Mouse (Mus musculus) lung, postnatal 4 days (tissue): ENCODE measurements at regions not wholly inside any gene's neighbourhood (a gene's known extent, or its start where the extent isn't known, plus 50 kb on each side); places are given as distances from the start of the nearest gene placed in this dataset.
"Not testable (repeated sequence)": the region's sequence is repeated elsewhere in the genome, so short reads cannot be mapped to it uniquely, and the experiment has no call there.

Experiments used
- DNase-seq, 2 experiments: peaks; one replicate each; pipeline ENCODE4 v3.0.0; 2021

DNA sequence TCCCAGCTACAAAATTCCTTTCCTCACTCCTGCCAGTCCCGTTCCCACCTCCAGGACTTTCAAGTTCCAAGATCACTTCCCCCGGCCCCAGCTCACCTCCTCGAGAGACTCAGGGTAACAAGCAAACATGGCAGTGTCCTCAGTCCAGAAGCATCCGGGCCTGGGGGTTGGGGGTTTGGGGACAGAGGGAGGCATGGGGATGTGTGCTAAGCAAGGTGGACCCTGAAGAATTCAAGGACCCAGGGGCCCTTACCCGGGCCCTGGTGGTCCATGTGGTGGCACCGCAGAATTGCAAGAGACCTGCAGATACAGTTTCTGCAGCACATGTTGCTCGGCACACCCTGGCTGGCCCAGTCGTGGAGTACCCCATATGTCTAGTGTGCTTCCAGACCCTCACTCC is 269.9 kb upstream of the Ube2e3 start:
- no peak for DNase-seq

DNA sequence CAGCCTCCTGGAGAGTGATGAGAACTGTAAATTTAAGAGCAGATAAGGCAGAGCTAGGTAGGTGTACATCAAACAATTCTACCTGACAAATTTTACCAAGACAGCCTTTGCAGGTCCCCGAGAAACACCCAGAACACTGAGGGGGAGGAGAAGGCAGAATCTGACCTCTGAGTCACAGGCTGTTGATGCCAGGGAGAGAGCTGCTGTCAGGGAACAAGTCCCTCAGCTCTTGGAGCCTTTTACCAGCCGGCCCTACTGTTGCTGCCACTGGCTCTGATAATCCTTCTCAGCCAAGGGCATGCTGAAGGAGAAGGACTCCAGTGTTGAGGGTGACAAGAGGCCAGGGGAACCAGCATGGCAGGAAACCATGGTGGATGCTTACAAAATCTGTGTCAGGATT is 271.7 kb upstream of the Ube2e3 start:
- no peak for DNase-seq

GRCm38 (mm10) chr2:78580013-78580412 is 287.9 kb upstream of the Ube2e3 start:
- no peak for DNase-seq

GRCm38 (mm10) chr2:78572492-78572891 is 295.4 kb upstream of the Ube2e3 start:
- no peak for DNase-seq

DNA sequence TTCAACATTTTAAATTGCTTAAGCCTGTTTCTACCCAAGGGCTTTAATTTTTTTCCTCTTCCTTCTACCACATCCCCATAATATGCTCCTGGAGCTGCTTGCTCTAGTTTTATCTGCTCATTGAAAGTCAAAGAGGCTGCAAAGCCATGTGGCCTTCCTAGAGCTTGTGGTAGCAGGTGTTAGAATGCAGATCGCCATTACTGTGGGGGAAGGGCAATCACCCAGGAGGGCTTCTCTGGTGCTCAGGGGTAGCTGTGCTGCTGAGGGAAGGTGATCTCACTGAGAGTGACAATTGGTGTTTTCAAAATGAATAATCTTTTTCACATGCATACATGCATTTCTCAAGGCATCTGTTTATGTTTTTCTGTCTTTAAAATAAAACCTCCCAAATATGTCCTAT is 309.8 kb upstream of the Ube2e3 start:
- DNase-seq, result no peak

DNA sequence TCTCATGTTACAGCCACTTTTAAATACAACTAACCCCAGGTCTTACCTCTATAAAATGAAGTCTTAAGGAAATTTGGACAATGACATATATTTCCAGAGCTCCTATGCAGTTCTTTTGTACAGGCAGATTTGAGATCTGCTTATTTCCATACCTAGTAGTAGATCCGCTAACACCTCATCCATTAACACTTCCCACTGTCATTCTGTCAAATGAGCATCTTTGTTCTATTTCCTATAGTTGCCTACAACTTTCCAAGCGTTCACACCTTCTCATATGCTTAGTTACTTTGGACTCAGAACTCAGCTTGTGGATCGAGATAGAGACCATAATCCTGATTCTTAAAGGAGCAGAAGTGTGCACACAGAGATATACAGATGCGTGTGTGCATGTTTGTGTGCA is 316.8 kb upstream of the Ube2e3 start:
- no peak for DNase-seq

DNA sequence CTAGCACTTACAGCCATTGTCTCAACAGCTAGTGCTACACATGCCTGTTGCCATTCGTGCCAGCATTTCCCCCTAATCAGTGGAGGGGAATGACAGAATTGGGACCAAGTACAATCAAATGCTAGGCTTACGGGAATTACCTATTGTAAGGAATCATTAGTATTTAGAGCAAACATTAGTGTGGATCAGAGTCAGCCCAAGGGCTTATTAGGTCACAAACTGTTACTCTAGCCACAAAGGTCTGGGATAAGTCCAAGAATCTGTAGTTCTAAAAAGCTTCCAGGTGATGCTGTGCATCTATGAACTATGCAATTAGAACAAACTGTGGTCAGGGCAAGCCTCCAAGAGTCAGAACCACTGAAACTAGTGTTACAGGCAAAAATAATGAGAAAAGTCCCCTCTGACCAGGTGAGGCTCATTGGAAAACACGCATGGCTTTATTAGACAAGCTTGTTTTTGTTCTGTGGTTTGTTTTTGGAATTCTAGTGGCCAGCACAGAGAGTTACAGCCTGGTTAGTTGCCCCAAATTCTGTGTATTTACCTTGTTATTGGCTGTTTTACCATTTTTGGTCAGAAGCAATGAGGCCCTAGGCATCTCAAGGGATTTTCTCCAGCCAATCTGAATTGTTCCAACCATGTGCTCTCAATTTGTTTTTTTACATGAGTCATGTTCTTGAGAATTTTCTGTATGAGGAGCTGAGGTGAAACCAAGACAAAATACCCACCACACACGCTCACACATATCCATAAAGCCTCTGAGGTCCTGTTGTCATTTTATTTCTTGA is 319.0 kb upstream of the Ube2e3 start:
- no peak for DNase-seq

DNA sequence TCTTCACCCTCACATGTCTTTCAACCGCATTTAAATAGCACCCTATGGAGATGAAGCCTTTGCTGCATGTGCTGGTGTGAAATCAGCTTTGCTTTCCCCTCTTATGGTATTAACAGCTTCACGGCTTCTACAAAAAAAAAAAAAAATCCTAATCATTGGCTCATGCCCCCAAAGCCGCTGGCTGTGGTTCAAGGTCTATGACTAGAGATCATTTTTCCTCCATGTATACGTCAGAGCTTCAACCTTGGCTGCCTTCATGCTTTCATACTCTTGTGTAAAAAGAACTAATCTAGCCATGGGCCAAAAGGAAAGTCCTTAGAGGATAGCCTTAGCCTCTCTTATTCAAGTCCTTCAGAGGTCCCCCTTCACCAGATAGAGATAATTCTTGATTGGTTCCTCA is 320.6 kb upstream of the Ube2e3 start:
- DNase-seq, result no peak

DNA sequence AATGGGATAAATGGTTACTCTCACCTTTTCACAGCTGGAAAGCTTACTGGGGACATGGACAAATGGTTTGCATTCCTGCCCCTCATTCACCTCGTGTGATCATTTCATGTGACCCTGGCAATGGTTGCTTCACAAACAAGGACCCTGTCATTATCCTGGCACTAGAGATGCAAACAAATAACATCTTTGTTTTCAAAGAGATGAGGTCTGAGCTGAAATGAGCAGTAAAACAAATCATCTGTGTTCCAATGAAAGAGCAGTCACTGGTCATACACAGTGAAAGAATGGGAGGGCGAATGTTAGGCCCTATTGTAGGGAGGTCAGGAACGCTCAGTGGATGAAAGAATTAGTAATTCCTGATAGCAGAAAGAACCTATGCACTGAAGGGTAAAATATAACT is 327.5 kb upstream of the Ube2e3 start:
- DNase-seq, result no peak

GRCm38 (mm10) chr2:78539592-78540300 is 328.2 kb upstream of the Ube2e3 start:
- DNase-seq, result no peak

DNA sequence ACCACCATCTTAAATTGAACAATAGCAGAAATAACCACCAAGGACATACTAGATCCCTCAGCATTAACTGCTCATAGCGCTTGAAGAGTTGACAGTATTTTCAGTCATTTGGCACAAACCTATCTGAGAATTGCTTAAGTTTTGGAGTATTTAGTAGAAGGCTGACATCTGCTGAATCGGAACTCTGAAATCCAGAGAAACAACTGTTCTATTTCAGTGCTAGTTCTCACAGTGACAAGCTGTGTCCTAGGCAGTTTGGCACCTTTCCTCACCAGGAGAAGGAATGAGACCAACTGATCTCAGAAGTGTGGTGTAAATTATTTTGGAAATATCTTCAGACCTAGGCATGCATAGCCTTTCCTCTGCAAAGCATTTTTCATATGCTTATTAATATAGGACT is 330.4 kb upstream of the Ube2e3 start:
- DNase-seq, result no peak

- not testable (repeated sequence) for DNase-seq
Measured at GRCm38 (mm10) chr2:78533881-78534280, 334.0 kb upstream of the Ube2e3 start.

- DNase-seq, result no peak
Measured at GRCm38 (mm10) chr2:78530535-78530934, 337.4 kb upstream of the Ube2e3 start.

GRCm38 (mm10) chr2:78520258-78521023 is 347.5 kb upstream of the Ube2e3 start:
- no peak for DNase-seq

DNA sequence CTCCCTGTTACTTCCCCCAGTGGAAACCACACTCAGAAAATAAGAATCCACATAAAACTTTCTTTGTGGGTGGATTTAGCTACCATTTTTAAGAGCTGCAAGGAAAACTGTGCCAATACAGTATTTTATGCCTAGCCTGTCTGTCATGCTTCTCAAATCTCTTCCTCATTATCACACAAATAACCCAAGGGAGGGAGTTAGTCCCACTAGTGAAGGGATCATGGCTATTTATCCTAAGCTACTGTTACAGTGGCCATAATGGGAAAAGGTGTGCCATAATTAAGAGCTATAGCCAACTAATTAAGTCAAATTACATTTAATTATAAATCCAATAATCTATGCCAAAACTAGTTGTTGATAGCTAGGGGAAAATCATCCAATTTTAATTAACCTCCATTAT is 374.8 kb upstream of the Ube2e3 start:
- no peak for DNase-seq

DNA sequence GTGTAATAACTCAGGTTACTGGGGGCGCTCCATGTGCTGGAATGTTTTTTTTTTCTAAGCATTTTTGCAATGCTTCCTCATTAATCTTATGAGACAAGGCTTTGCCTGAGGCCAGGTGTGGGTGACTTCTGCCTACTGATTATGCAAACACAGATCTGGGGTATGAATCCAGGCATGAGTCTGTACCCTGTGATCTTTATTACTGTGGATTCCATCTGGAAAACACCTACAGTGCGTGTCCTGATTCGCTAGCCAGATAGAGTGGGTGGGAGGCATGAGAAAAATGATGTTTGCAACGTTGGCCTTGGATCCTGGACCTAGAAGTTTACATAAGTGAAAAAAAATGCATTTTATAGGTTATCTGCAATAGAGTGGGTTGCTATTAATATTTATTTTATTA is 387.9 kb upstream of the Ube2e3 start:
- DNase-seq, result no peak

- DNase-seq, result no peak
Measured at GRCm38 (mm10) chr2:78459444-78459843, 408.5 kb upstream of the Ube2e3 start.

DNA sequence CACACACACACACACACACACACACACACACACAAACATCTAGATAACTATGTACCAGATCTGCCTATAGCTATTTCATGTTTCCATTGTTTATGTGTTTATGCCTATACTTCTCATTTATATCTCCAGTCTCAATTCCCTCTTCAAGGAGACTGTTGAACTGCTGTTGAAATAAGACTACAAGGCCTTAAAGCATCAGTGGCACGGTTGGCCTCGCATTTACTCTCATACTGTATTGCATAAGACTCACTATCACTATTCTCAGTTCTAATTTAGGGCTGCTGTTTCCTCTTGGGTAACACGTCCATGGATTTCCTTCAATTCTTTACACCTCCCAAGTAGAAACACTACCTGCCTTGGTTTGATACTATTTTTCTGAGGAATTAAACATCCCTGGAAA is 414.5 kb upstream of the Ube2e3 start:
- DNase-seq, result no peak

DNA sequence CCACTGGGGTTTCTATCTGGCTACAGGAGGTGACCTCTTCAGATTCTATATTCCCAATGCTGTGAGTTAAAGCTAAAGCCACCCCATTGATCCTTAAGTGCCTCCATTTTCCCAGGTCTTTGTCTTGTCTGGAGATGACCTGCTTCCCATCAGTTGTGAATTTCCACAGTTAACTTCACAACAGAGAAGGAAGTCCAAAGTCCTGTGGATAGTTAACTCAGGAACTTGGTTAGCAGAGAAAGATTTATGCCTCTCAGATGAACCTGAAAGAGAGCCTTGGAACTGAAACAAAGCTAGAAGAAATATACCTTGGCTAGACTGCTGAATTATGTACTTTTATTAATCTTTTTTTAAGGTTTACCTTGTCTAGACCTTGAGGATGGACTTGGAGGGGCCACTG is 431.1 kb upstream of the Ube2e3 start:
- no peak for DNase-seq

DNA sequence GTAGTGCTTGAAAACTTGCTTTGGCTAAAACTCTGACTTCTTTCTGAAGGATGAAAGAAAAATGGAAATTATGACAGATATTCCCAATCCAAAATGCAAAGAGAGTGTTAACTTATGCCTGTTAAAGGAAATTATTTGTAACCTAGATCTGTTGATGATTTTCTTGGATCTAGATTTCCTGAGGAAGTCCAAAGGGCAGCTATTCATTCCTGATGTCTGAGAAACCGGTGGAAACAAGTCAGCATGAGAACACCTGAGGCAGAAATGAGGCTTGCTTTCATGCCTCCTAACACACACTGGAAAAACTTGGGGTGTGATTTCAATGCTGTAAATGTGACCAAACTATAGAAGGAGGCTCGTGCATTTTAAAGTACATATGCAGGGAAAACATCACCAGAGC is 432.9 kb upstream of the Ube2e3 start:
- no peak for DNase-seq

- no peak for DNase-seq
Measured at GRCm38 (mm10) chr2:78427659-78428336, 440.1 kb upstream of the Ube2e3 start.

DNA sequence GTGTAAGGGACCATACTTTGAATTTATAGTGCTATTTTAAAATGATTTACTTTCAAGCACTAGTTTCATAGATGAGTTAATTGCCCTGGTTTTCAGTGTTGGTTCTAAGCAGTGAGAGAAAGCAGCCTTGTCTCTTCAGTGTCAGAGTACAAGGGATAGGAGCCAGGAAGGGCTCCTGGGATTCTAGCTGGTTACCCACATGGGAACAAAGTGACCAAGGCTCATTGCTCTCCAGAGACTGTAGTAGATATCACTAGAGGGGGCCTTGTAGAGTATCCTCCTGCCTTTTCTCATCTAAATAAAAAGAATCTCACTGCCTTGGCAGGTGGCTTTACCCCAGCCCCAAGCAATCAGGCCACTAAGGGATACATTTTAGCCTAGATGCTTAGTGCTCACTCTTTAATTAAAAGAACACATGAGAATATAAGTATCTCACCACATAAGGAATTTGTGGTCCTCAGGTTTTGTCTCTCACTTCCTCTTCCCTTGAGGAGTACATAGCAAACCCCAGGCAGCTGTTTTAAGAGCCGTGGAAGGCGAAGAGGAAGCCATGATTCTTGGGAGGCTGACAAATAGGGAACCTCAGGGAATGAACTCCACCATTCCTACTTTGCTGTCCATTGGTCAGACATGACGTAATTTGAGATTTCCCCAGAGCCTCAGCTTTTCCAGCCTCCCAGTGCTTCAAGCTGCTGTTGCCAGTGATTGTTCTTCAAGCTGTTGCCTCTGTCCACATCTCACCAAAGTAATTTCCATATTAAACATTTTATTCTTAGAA is 449.2 kb upstream of the Ube2e3 start:
- DNase-seq, result peak in 1 of 2 experiments; percentile 25
